Mouse (Mus musculus): ENCODE results near the gene Ccdc189. TPM values are rescaled to one million over a fixed set of nuclear protein-coding genes. Genes with fewer than 3 reads are reported as not detected.
"Not testable (repeated sequence)": the region's sequence is repeated elsewhere in the genome, so short reads cannot be mapped to it uniquely, and the experiment has no call there.

Ccdc189 gene
- 2.7 and 2.9 TPM in 2 replicates for polyA plus RNA-seq (2012; ENCODE audit: insufficient read depth, insufficient read length, missing spikeins)

- Histone ChIP-seq H3K4me3 (ENCODE audit: insufficient read depth, low read length) (peak within 1 kb of the TSS; percentile 97), H3K4me1 (ENCODE audit: control insufficient read depth, insufficient read depth, low read length) (peaks cover 9% of the 10 kb centered on the region), H3K27ac (ENCODE audit: insufficient read depth, low read depth, low read length) (peak within 1 kb of the TSS; percentile 56)
- TF ChIP-seq POLR2A (IDR thresholded peaks at IDR 0.05; ENCODE audit: borderline replicate concordance, low read depth, low read length) (no peak), CTCF (IDR thresholded peaks at IDR 0.05; ENCODE audit: low read depth, low read length) (no peak)
Measured at GRCm38 (mm10) chr7:127588011-127588871, at the start of gene Ccdc189, which contains the start of gene Rnf40. TSS of gene Ccdc189 (minus strand) at chr7:127588595. TSS of gene Rnf40 (plus strand) at chr7:127588767.

GRCm38 (mm10) chr7:127636963-127637362 is 48.6 kb upstream of the Ccdc189 start:
- Histone ChIP-seq H3K27ac (ENCODE audit: insufficient read depth, low read depth, low read length) (no peak overlapping the region), H3K4me3 (ENCODE audit: insufficient read depth, low read length) (peak overlapping the region; percentile 42), H3K4me1 (ENCODE audit: control insufficient read depth, insufficient read depth, low read length) (no peaks in the 10 kb centered on the region)
- TF ChIP-seq CTCF (IDR thresholded peaks at IDR 0.05; ENCODE audit: low read depth, low read length) (no peak), POLR2A (IDR thresholded peaks at IDR 0.05; ENCODE audit: borderline replicate concordance, low read depth, low read length) (no peak)

GRCm38 (mm10) chr7:127631416-127631815 is 43.0 kb upstream of the Ccdc189 start:
- Histone ChIP-seq H3K4me3 (ENCODE audit: insufficient read depth, low read length) (no peak overlapping the region), H3K27ac (ENCODE audit: insufficient read depth, low read depth, low read length) (no peak overlapping the region), H3K4me1 (ENCODE audit: control insufficient read depth, insufficient read depth, low read length) (peaks cover 9% of the 10 kb centered on the region)
- TF ChIP-seq CTCF (IDR thresholded peaks at IDR 0.05; ENCODE audit: low read depth, low read length) (no peak), POLR2A (IDR thresholded peaks at IDR 0.05; ENCODE audit: borderline replicate concordance, low read depth, low read length) (no peak)

- no peak for TF ChIP-seq CTCF (IDR thresholded peaks at IDR 0.05; ENCODE audit: low read depth, low read length)
- TF ChIP-seq POLR2A (IDR thresholded peaks at IDR 0.05; ENCODE audit: borderline replicate concordance, low read depth, low read length): no peak
- no peak overlapping the region for H3K4me3 ChIP-seq (ENCODE audit: insufficient read depth, low read length)
- no peak overlapping the region for H3K27ac ChIP-seq (ENCODE audit: insufficient read depth, low read depth, low read length)
- H3K4me1 ChIP-seq (ENCODE audit: control insufficient read depth, insufficient read depth, low read length): peaks cover 9% of the 10 kb centered on the region
Measured at GRCm38 (mm10) chr7:127628646-127629045, 40.3 kb upstream of the Ccdc189 start.

DNA sequence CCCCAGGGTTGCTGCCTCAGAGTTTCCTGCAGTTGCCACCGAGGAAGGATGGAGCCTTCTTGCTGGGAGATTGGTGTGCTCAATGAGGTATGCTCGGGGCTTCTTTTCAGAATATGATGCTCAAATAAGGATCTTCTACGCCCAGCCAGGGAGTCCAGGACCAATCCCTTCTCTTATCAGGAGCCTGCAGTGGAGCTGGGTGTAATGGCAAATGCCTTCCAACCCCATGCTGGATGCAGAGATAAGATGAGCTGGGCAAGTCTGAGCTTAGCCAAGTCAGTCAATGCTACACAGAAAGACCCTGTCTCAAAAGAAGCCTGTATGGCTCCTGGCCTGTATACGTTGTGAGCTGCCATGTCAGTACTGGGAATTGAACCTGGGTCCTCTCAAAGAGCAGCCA is 38.1 kb upstream of the Ccdc189 start:
- H3K4me3 ChIP-seq (ENCODE audit: insufficient read depth, low read length): no peak overlapping the region
- TF ChIP-seq POLR2A (IDR thresholded peaks at IDR 0.05; ENCODE audit: borderline replicate concordance, low read depth, low read length) (no peak), CTCF (IDR thresholded peaks at IDR 0.05; ENCODE audit: low read depth, low read length) (no peak)
- peaks cover 9% of the 10 kb centered on the region for H3K4me1 ChIP-seq (ENCODE audit: control insufficient read depth, insufficient read depth, low read length)
- H3K27ac ChIP-seq (ENCODE audit: insufficient read depth, low read depth, low read length): no peak overlapping the region

- peaks cover 9% of the 10 kb centered on the region for H3K4me1 ChIP-seq (ENCODE audit: control insufficient read depth, insufficient read depth, low read length)
- H3K4me3 ChIP-seq (ENCODE audit: insufficient read depth, low read length): no peak overlapping the region
- H3K27ac ChIP-seq (ENCODE audit: insufficient read depth, low read depth, low read length): no peak overlapping the region
- TF ChIP-seq CTCF (IDR thresholded peaks at IDR 0.05; ENCODE audit: low read depth, low read length) (no peak), POLR2A (IDR thresholded peaks at IDR 0.05; ENCODE audit: borderline replicate concordance, low read depth, low read length) (no peak)
Measured at GRCm38 (mm10) chr7:127626039-127626438, 37.6 kb upstream of the Ccdc189 start.

DNA sequence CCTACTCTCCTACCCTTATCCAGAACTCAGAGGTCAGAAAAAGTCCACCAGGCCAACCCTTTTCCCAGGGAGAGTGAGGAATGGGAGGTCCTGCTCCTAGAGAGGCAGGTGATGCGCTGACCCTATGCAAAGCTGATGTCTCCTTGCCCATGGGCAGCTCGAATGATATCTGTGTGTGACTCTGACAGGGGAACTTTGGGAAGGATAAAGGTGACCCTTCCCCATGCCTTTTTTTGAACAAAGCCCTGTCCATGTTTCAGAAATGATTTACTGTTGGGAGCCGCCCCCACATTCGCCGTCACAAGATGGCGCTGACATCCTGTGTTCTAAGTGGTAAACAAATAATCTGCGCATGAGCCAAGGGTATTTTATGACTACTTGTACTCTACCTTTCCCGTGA is 30.0 kb upstream of the Ccdc189 start:
- not testable (repeated sequence) for H3K4me1 ChIP-seq (ENCODE audit: control insufficient read depth, insufficient read depth, low read length); H3K27ac ChIP-seq (ENCODE audit: insufficient read depth, low read depth, low read length); H3K4me3 ChIP-seq (ENCODE audit: insufficient read depth, low read length)

- Histone ChIP-seq H3K4me3 (ENCODE audit: insufficient read depth, low read length) (no peak overlapping the region), H3K4me1 (ENCODE audit: control insufficient read depth, insufficient read depth, low read length) (peaks cover 2% of the 10 kb centered on the region; the same call in 1 of the 2 replicates), H3K27ac (ENCODE audit: insufficient read depth, low read depth, low read length) (no peak overlapping the region)
- TF ChIP-seq POLR2A (IDR thresholded peaks at IDR 0.05; ENCODE audit: borderline replicate concordance, low read depth, low read length) (no peak), CTCF (IDR thresholded peaks at IDR 0.05; ENCODE audit: low read depth, low read length) (no peak)
Measured at GRCm38 (mm10) chr7:127617962-127618361, 29.6 kb upstream of the Ccdc189 start.

DNA sequence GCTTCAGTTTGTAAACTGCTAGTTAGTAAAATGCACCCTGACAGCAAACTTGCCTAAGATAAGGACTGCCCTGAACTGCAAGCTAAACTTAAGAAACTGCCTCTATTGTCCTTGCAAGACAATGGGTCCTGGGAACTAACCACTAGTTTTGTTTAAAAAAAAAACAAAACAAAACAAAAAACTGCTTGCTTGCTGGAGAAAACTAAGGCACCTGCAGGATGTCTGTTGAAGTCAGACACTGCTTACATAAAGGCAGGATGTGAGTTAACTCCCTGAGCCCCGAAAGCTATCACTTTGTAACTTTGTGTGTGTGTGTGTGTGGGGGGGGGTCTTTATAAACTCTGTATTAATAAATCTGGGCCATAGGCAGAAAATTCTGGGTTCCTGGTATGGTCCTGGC is 28.5 kb upstream of the Ccdc189 start:
- Histone ChIP-seq H3K4me3 (ENCODE audit: insufficient read depth, low read length) (no peak overlapping the region), H3K4me1 (ENCODE audit: control insufficient read depth, insufficient read depth, low read length) (peaks cover 2% of the 10 kb centered on the region; the same call in 1 of the 2 replicates), H3K27ac (ENCODE audit: insufficient read depth, low read depth, low read length) (no peak overlapping the region)
- TF ChIP-seq CTCF (IDR thresholded peaks at IDR 0.05; ENCODE audit: low read depth, low read length) (no peak), POLR2A (IDR thresholded peaks at IDR 0.05; ENCODE audit: borderline replicate concordance, low read depth, low read length) (no peak)

GRCm38 (mm10) chr7:127616336-127616735 is 27.9 kb upstream of the Ccdc189 start:
- no peak for TF ChIP-seq POLR2A (IDR thresholded peaks at IDR 0.05; ENCODE audit: borderline replicate concordance, low read depth, low read length)
- no peak for TF ChIP-seq CTCF (IDR thresholded peaks at IDR 0.05; ENCODE audit: low read depth, low read length)
- H3K4me1 ChIP-seq (ENCODE audit: control insufficient read depth, insufficient read depth, low read length): peaks cover 2% of the 10 kb centered on the region; the same call in 1 of the 2 replicates
- H3K27ac ChIP-seq (ENCODE audit: insufficient read depth, low read depth, low read length): no peak overlapping the region
- H3K4me3 ChIP-seq (ENCODE audit: insufficient read depth, low read length): no peak overlapping the region

Data from bone marrow macrophage, adult 2 months (primary cell).